Mouse (Mus musculus): ENCODE data around the gene Slc16a9. TPM values are rescaled to one million over a fixed set of nuclear protein-coding genes. Genes with fewer than 3 reads are reported as not detected.

The Slc16a9 gene
- polyA plus RNA-seq, 1 experiment from 2014 or later, result 2.7 TPM

GRCm38 (mm10) chr10:70288406-70289327 lies 43.8 kb downstream of the Slc16a9 start:
- Histone ChIP-seq H3K4me1 (peaks cover 22% of the 10 kb centered on the region), H3K9ac (no peak overlapping the region), H3K4me2 (no peak overlapping the region), H3K27ac (no peak overlapping the region), H3K27me3 (replicated peaks) (no peaks in the 10 kb centered on the region), H3K9me3 (no peaks in the 10 kb centered on the region), H3K4me3 (no peak overlapping the region), H3K36me3 (replicated peaks) (no peaks in the 10 kb centered on the region)
- 0 out of 2 replicates have a peak, but pooled peaks have one; percentile 33 for ATAC-seq (replicated peaks)
- 73% methylated on average over 14 of the region's 14 CpGs for WGBS

DNA sequence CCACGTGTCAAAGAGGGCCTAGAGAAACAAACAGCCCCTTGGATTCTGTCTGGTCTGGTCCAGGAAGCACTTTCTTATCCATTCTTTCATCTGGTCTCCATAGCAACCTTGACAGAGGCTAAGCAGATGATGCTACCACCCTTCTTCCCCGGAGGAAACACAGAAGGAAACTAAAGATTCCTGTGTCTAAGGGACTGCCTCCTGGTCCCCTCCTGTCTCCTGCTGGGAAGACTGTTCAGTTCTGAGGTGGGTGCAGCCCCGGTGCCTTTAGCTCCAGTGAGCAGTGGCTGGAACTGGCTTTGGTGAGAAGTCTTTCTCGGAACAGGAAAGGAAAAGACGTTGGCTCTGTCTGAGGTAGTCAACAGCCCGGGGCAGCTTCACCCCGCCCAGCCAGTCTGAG lies 47.1 kb downstream of the Slc16a9 start:
- peak; percentile 43 for ATAC-seq (replicated peaks)
- Histone ChIP-seq H3K27me3 (replicated peaks) (no peaks in the 10 kb centered on the region), H3K27ac (peak overlapping the region; percentile 7)

DNA sequence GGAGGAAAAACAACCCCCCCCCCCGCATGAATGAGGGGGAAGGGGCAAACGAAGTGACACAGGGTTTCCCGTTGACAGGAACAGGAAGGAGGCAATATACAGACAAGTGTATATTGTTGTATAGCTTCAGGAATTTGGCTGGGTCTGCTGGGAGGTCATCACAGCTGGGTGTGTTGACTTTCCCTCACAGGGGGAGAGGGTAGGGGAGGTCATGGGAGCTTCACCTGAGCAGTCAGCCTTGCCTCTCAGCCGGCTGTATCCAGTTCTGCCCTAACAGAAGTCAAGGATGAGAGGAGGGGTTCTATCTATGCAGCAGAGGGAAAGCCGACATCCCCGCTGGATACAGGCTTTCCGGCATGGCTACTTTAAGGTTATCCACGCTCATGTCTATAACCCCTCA lies 49.2 kb downstream of the Slc16a9 start:
- Histone ChIP-seq H3K4me1 (peaks cover 16% of the 10 kb centered on the region), H3K27me3 (replicated peaks) (no peaks in the 10 kb centered on the region), H3K4me3 (no peak overlapping the region), H3K27ac (no peak overlapping the region), H3K4me2 (no peak overlapping the region), H3K36me3 (replicated peaks) (no peaks in the 10 kb centered on the region), H3K9me3 (no peaks in the 10 kb centered on the region), H3K9ac (no peak overlapping the region)
- WGBS, result 67% methylated on average over 8 of the region's 8 CpGs
- no peak for ATAC-seq (replicated peaks)

More for the DNA sequence above, 47.1 kb downstream of the Slc16a9 start:
- 21% methylated on average over 7 of the region's 7 CpGs for WGBS
- no peak overlapping the region for H3K4me3 ChIP-seq
- H3K36me3 ChIP-seq (replicated peaks), result no peaks in the 10 kb centered on the region
- peak overlapping the region; percentile 7; the same call in 1 of the 2 replicates for H3K4me2 ChIP-seq
- H3K4me1 ChIP-seq, result peaks cover 29% of the 10 kb centered on the region
- no peaks in the 10 kb centered on the region for H3K9me3 ChIP-seq
- no peak overlapping the region for H3K9ac ChIP-seq

GRCm38 (mm10) chr10:70296531-70297366 lies 51.8 kb downstream of the Slc16a9 start:
- Histone ChIP-seq H3K4me3 (no peak overlapping the region), H3K27me3 (replicated peaks) (no peaks in the 10 kb centered on the region), H3K36me3 (replicated peaks) (no peaks in the 10 kb centered on the region), H3K4me2 (peak overlapping the region; percentile 32; the same call in 1 of the 2 replicates), H3K9me3 (no peaks in the 10 kb centered on the region), H3K4me1 (peaks cover 18% of the 10 kb centered on the region), H3K9ac (no peak overlapping the region), H3K27ac (no peak overlapping the region)
- peak; percentile 84 for ATAC-seq (replicated peaks)
- 5% methylated on average over 19 of the region's 20 CpGs for WGBS

DNA sequence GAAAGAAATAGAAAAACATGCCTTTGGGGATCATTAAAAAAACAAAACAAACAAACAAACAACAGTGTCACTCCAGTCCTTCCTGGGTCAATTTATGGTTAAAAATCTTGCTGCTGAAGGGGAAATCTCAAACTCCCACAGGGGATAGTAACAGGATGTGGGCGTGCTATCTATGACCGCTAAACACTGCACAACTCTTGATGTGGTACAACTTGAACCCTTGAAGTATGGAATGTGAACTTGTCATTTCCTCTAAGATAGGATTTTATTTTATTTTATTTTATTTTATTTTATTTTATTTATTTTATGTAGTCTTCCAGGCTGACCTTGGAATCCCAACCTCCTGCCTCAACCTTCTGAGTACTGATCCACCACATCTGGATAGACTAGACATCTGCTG lies 54.2 kb downstream of the Slc16a9 start:
- no peaks in the 10 kb centered on the region for H3K27me3 ChIP-seq (replicated peaks)
- no peak overlapping the region for H3K9ac ChIP-seq
- no peak for ATAC-seq (replicated peaks)
- peaks cover 11% of the 10 kb centered on the region for H3K4me1 ChIP-seq
- no peak overlapping the region for H3K4me3 ChIP-seq
- H3K27ac ChIP-seq, result no peak overlapping the region
- no peak overlapping the region for H3K4me2 ChIP-seq
- no peaks in the 10 kb centered on the region for H3K9me3 ChIP-seq
- no peaks in the 10 kb centered on the region for H3K36me3 ChIP-seq (replicated peaks)
- 85% methylated on average over 2 of the region's 2 CpGs for WGBS

DNA sequence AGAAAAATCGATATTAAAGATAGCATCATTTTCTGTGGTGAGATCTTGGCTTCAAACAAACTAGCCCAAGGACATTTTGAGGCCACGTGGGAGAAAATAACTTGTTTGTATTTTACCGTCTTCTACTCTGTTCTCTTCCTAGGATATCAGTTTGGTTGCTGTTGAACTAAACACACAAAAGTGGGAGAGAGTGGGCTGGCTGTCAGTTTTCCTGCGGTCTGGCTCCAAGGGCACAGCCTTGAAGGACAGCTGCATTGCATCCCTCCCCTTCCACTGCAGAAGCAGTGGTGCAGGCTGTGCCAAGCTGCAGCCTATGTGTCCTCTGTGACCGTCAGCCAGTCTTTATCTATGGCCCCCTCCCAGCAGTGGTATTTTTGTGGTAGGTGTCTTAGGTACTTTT lies 54.8 kb downstream of the Slc16a9 start:
- ATAC-seq (replicated peaks), result no peak
- WGBS, result 60% methylated on average over 5 of the region's 5 CpGs
- H3K27ac ChIP-seq, result no peak overlapping the region
- no peak overlapping the region for H3K9ac ChIP-seq
- no peaks in the 10 kb centered on the region for H3K36me3 ChIP-seq (replicated peaks)
- no peaks in the 10 kb centered on the region for H3K9me3 ChIP-seq
- no peak overlapping the region for H3K4me3 ChIP-seq
- H3K4me1 ChIP-seq, result peaks cover 11% of the 10 kb centered on the region
- H3K4me2 ChIP-seq, result no peak overlapping the region
- H3K27me3 ChIP-seq (replicated peaks), result no peaks in the 10 kb centered on the region

- ATAC-seq (replicated peaks), result no peak
- H3K4me3 ChIP-seq, result no peak overlapping the region
- WGBS, result 44% methylated on average over 2 of the region's 2 CpGs
Observed at GRCm38 (mm10) chr10:70301190-70301589, 56.3 kb downstream of the Slc16a9 start.

DNA sequence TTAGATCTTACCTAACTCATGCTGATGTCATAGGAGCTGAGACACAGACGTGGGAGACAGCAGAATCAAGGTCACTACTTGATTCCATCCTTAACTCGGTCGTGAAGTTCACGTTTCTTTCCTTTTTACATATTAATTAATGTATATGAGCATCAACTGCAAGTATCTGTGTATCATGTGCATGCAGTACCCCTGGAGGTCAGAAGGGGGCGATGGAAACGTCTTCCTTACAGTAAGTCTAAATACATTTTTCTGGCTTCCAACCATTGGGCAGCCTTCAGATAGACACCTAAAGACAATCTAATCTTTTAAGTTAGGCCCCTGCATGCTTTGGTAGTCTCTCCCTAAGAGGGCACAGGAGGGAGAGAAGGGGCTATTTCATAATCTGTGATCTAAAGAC lies 58.3 kb downstream of the Slc16a9 start:
- Histone ChIP-seq H3K4me3 (no peak overlapping the region), H3K36me3 (replicated peaks) (no peaks in the 10 kb centered on the region), H3K9me3 (no peaks in the 10 kb centered on the region), H3K4me1 (peaks cover 7% of the 10 kb centered on the region), H3K27me3 (replicated peaks) (no peaks in the 10 kb centered on the region), H3K27ac (no peak overlapping the region), H3K4me2 (no peak overlapping the region), H3K9ac (no peak overlapping the region)
- WGBS, result 91% methylated on average over 6 of the region's 6 CpGs
- ATAC-seq (replicated peaks), result no peak

More at GRCm38 (mm10) chr10:70301190-70301589, 56.3 kb downstream of the Slc16a9 start:
- Histone ChIP-seq H3K4me1 (peaks cover 11% of the 10 kb centered on the region), H3K4me2 (no peak overlapping the region), H3K36me3 (replicated peaks) (no peaks in the 10 kb centered on the region), H3K9me3 (no peaks in the 10 kb centered on the region), H3K9ac (no peak overlapping the region), H3K27me3 (replicated peaks) (no peaks in the 10 kb centered on the region), H3K27ac (no peak overlapping the region)

GRCm38 (mm10) chr10:70305683-70306082 lies 60.8 kb downstream of the Slc16a9 start:
- H3K27me3 ChIP-seq (replicated peaks), result no peaks in the 10 kb centered on the region
- peaks cover 4% of the 10 kb centered on the region for H3K4me1 ChIP-seq
- no peak overlapping the region for H3K4me2 ChIP-seq
- 77% methylated on average over 5 of the region's 5 CpGs for WGBS
- no peak overlapping the region for H3K27ac ChIP-seq
- no peak for ATAC-seq (replicated peaks)
- no peak overlapping the region for H3K9ac ChIP-seq
- H3K36me3 ChIP-seq (replicated peaks), result no peaks in the 10 kb centered on the region
- H3K9me3 ChIP-seq, result no peaks in the 10 kb centered on the region
- H3K4me3 ChIP-seq, result no peak overlapping the region

DNA sequence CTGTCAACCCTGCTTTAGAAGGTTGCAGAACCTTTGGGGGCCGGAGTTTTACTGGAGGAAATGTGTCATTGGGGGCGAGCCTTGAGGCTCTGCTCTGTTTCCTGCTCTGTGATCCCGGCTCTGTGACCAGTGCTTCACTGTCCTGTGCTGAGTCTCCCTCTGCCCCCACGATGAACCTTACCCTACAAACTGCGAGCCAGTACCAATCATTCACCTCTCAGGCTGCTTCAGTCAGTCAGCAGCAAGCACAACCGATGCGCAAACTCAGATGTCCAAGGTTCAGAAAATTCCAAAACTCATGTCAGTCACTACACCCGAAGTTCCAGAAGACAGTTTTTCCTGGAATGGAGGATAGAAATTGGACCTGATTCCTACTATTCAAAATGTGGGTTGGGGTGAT lies 64.5 kb downstream of the Slc16a9 start:
- no peak overlapping the region for H3K4me3 ChIP-seq
- WGBS, result 90% methylated on average over 8 of the region's 8 CpGs
- H3K27me3 ChIP-seq (replicated peaks), result no peaks in the 10 kb centered on the region
- ATAC-seq (replicated peaks), result no peak
- H3K27ac ChIP-seq, result no peak overlapping the region
- no peaks in the 10 kb centered on the region for H3K9me3 ChIP-seq
- H3K4me1 ChIP-seq, result peaks cover 4% of the 10 kb centered on the region
- no peaks in the 10 kb centered on the region for H3K36me3 ChIP-seq (replicated peaks)
- no peak overlapping the region for H3K4me2 ChIP-seq
- no peak overlapping the region for H3K9ac ChIP-seq

GRCm38 (mm10) chr10:70310646-70311045 lies 65.7 kb downstream of the Slc16a9 start:
- Histone ChIP-seq H3K27me3 (replicated peaks) (no peaks in the 10 kb centered on the region), H3K27ac (no peak overlapping the region), H3K4me2 (no peak overlapping the region), H3K9me3 (no peaks in the 10 kb centered on the region), H3K9ac (no peak overlapping the region), H3K4me1 (peaks cover 4% of the 10 kb centered on the region), H3K36me3 (replicated peaks) (no peaks in the 10 kb centered on the region), H3K4me3 (no peak overlapping the region)
- WGBS, result 79% methylated on average over 5 of the region's 5 CpGs
- ATAC-seq (replicated peaks), result no peak

- no peak for ATAC-seq (replicated peaks)
- no peak overlapping the region for H3K4me2 ChIP-seq
- no peaks in the 10 kb centered on the region for H3K9me3 ChIP-seq
- no peak overlapping the region for H3K9ac ChIP-seq
- no peaks in the 10 kb centered on the region for H3K36me3 ChIP-seq (replicated peaks)
- WGBS, result 93% methylated on average over 6 of the region's 6 CpGs
- no peak overlapping the region for H3K4me3 ChIP-seq
- no peak overlapping the region for H3K27ac ChIP-seq
- no peaks in the 10 kb centered on the region for H3K27me3 ChIP-seq (replicated peaks)
- H3K4me1 ChIP-seq, result 0 out of 2 replicates have a peak, but pooled peaks cover 3% of the 10 kb centered on the region
Observed at GRCm38 (mm10) chr10:70315895-70316294, 71.0 kb downstream of the Slc16a9 start.
